Mouse (Mus musculus) forebrain, embryonic 10.5 days (tissue): ENCODE measurements around the gene Ankrd33b. TPM values are rescaled to one million over a fixed set of nuclear protein-coding genes. Genes with fewer than 3 reads are reported as not detected.

Experiments used
- DNase-seq: peaks from one replicate; pipeline ENCODE4 v3.0.0-alpha.2; 2017; ENCODE audit warnings: low spot score; ENCODE audit errors: extremely low spot score
- H3K27ac ChIP-seq: fragments of 300-500 bp; sonication (generic); 2 replicates; pipeline ENCODE4 v1.5.1; 2016; ENCODE audit warnings: mild to moderate bottlenecking
- H3K27me3 ChIP-seq: fragments of 300-500 bp; sonication (generic); 2 replicates; pipeline ENCODE4 v1.6.1; 2016; ENCODE audit warnings: mild to moderate bottlenecking; ENCODE audit not compliant: poor library complexity, severe bottlenecking
- H3K36me3 ChIP-seq: fragments of 300-500 bp; sonication (generic); replicated peaks from 2 replicates; pipeline ENCODE4 v1.6.1; 2016; ENCODE audit warnings: mild to moderate bottlenecking, moderate library complexity
- H3K4me1 ChIP-seq: fragments of 300-500 bp; sonication (generic); 2 replicates; pipeline ENCODE4 v1.6.1; 2016
- H3K4me3 ChIP-seq: fragments of 300-500 bp; sonication (generic); 2 replicates; pipeline ENCODE4 v1.5.1; 2016; ENCODE audit warnings: mild to moderate bottlenecking, moderate library complexity
- H3K9me3 ChIP-seq: fragments of 300-500 bp; sonication (generic); 2 replicates; pipeline ENCODE4 v1.6.1; 2016; ENCODE audit warnings: mild to moderate bottlenecking, moderate library complexity
- WGBS: fragments of 180-500 bp; shearing (Covaris S2); methylation state at CpG from one replicate; pipeline ENCODE4 v1.1.7; 2016; 5-methylcytosine and 5-hydroxymethylcytosine counted together
- polyA plus RNA-seq: library from polyadenylated mRNA; unstranded; fragments of >200 nt; fragmentation: Nextera tagmentation; extraction: Ambion mirVana; gene quantifications from 2 replicates; pipeline ENCODE4 v1.2.1, GENCODE M21; 2016

Gene Ankrd33b
- polyA plus RNA-seq, 1 experiment from 2014 or later: 0.50 TPM

- 64% methylated on average over 7 of the region's 7 CpGs for WGBS
- no peak for DNase-seq
Observed at GRCm38 (mm10) chr15:31248882-31249281, 118.6 kb downstream of the Ankrd33b start.

DNA sequence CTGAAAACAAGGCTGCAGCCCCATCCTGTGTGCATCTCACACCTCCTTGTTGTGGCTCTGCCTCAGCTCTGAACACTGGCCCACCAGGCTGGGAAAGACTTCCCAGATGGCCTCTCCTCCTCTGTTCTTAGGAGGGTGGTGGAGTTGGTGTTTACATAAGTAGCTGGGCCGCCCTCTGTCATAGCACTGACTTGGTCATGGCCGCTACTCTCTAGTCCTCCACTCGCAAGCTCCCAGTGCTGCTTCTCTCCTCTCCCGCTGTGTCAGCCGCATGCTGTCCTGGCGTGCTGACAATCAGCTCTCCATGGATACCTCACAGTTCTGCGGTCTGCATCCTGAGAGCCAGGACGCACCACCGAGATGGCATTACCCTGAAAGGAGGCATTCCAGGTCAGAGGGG, 120.5 kb downstream of the Ankrd33b start:
- Histone ChIP-seq H3K27me3 (no peaks in the 10 kb centered on the region), H3K9me3 (no peaks in the 10 kb centered on the region; the same call in 1 of the 2 replicates), H3K36me3 (peaks cover 6% of the 10 kb centered on the region), H3K4me3 (no peak overlapping the region), H3K4me1 (peaks cover 40% of the 10 kb centered on the region), H3K27ac (peak overlapping the region; percentile 16; the same call in 1 of the 2 replicates)
- WGBS: 74% methylated on average over 9 of the region's 9 CpGs
- no peak for DNase-seq

More at GRCm38 (mm10) chr15:31248882-31249281, 118.6 kb downstream of the Ankrd33b start:
- H3K4me3 ChIP-seq: no peak overlapping the region
- H3K27ac ChIP-seq: peak overlapping the region; percentile 51
- peaks cover 40% of the 10 kb centered on the region for H3K4me1 ChIP-seq
- no peaks in the 10 kb centered on the region for H3K27me3 ChIP-seq
- H3K9me3 ChIP-seq: no peaks in the 10 kb centered on the region
- H3K36me3 ChIP-seq: no peaks in the 10 kb centered on the region

- H3K9me3 ChIP-seq: no peaks in the 10 kb centered on the region; the same call in 1 of the 2 replicates
- H3K4me3 ChIP-seq: no peak overlapping the region
- no peak overlapping the region for H3K27ac ChIP-seq
- H3K4me1 ChIP-seq: peaks cover 39% of the 10 kb centered on the region
- DNase-seq: no peak
- WGBS: 83% methylated on average over 9 of the region's 9 CpGs
- H3K36me3 ChIP-seq: peaks cover 12% of the 10 kb centered on the region
- no peaks in the 10 kb centered on the region for H3K27me3 ChIP-seq
Observed at GRCm38 (mm10) chr15:31245934-31246333, 121.6 kb downstream of the Ankrd33b start.

DNA sequence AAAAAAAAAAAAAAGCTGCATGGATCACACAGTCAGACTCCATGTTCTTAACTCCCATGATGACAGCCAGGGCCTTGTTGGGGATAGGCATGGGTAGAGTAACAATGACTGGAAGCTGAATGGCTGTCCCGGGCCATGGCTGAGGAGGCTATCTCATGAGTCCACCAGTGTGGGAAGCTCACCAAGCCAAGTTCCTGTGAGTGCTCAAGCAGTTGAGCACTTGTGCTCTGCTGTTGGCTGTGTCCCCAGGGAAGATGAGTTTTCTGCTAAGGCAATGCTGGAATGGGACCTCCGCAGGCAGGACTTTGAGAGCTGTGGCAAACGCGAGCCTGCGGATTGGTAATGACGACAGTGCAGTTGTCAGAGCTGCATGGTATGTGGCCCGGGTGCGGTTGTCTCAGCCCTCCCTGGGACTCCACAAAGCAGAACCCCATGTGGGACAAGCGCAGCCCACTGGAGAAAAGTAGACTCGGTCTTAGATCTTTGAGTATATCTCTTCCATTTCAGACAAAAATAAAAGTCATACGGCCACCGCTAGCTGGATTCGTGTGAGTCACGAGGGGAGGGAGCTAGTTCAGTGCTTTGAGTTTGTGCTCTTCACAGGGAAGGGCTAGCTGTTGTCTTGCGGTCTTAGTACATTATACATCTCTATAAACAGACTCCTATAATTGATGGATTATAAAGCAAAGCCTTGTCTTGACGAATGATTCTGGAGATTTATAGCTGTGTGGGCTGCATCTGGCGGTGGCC, 122.7 kb downstream of the Ankrd33b start:
- Histone ChIP-seq H3K4me3 (no peak overlapping the region), H3K27ac (no peak overlapping the region), H3K9me3 (no peaks in the 10 kb centered on the region; the same call in 1 of the 2 replicates), H3K4me1 (peaks cover 31% of the 10 kb centered on the region), H3K36me3 (peaks cover 12% of the 10 kb centered on the region), H3K27me3 (no peaks in the 10 kb centered on the region)
- 94% methylated on average over 17 of the region's 17 CpGs for WGBS
- no peak for DNase-seq

DNA sequence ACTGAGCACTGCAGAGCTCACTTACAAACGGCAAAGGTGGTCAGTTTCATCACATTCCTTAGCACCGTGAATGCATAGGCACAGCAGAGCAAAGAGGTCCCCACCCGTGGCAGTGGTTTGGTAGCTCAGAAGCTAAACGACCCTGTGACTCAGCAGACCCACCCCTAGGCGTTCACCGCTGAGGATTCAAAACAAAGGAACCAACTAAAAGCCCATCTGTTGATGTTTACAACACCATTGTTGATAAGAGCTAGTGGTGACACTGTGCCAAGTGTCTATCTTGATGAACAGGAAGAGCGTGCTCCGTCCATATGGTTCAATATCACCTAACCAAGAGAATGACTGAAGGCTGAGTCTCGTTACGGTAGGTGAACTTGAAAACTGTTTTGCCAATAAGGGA, 124.3 kb downstream of the Ankrd33b start:
- Histone ChIP-seq H3K4me1 (peaks cover 21% of the 10 kb centered on the region), H3K27ac (no peak overlapping the region), H3K4me3 (no peak overlapping the region), H3K9me3 (no peaks in the 10 kb centered on the region; the same call in 1 of the 2 replicates), H3K27me3 (no peaks in the 10 kb centered on the region), H3K36me3 (peaks cover 12% of the 10 kb centered on the region)
- 92% methylated on average over 10 of the region's 10 CpGs for WGBS
- DNase-seq: no peak

Other genes with a start within 250 kb of the Ankrd33b start
- 29.0 and 31.9 TPM in 2 replicates for gene Dap, start 143.4 kb downstream of the Ankrd33b start, polyA plus RNA-seq
- 3.3 and 4.3 TPM in 2 replicates for gene Ropn1l, start 86.0 kb upstream of the Ankrd33b start, polyA plus RNA-seq
- gene March6, start 163.3 kb upstream of the Ankrd33b start, polyA plus RNA-seq: 44.0 and 44.9 TPM in 2 replicates
- gene Cmbl, start 197.7 kb upstream of the Ankrd33b start, polyA plus RNA-seq: 1.9 and 2.1 TPM in 2 replicates
- 803 and 810 TPM in 2 replicates for gene Cct5, start 234.1 kb upstream of the Ankrd33b start, polyA plus RNA-seq
- gene Fam173b, start 234.1 kb upstream of the Ankrd33b start, polyA plus RNA-seq: 15.8 and 16.6 TPM in 2 replicates